Mouse (Mus musculus): ENCODE data around the gene Gm37240.

- TF ChIP-seq CTCF (IDR thresholded peaks at IDR 0.05; ENCODE audit: low read depth, low read length) (no peak), EP300 (IDR thresholded peaks at IDR 0.05; ENCODE audit: insufficient read depth, low read depth, low read length) (no peak)
Measured at GRCm38 (mm10) chr3:85005257-85005656, 882.1 kb downstream of the Gm37240 start.

Measured in ES-Bruce4 (cell line).